10 mouse cellular contexts compared by ENCODE assay signal in the genomic region with DNA sequence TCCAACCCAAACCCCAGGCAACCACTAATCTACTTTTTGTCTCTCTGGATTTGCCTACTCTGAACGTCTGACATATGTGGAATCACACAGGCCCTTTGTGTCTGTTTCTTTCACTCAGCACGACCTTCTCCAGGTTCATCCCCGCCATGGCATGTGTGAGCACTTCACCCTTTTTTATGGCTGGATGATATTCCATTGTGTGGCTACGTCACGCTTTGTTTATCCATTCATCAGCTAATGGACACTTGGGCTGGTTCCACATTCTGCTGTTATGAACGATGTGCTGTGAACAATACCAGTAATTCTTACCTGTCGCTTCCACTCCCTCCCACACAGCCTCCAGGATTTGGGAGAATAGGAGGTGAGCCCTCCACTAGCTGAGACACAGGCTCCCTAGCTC. TPM values are rescaled to one million over a fixed set of nuclear protein-coding genes. Genes with fewer than 3 reads are reported as not detected.
DNase-seq lines count a peak whose midpoint lies in the region; ATAC-seq lines count a peak whose summit lies in the region.
"Had no signal": no experiment of that assay in that cellular context is flagged by ENCODE, and none has a peak within 500 bp of the region (broad histone marks: within the 10 kb centered on the region; RNA-seq: fewer than 3 reads in every experiment).

No protein-coding gene starts in this region.

- H3K4me2 ChIP-seq in heart, embryonic 12.5 days: peak overlapping the region; percentile 97
- H3K4me2 ChIP-seq in lung, embryonic 15.5 days: peak overlapping the region; percentile 94
- peak overlapping the region; percentile 92; the same call in 1 of the 2 replicates for H3K4me2 ChIP-seq in intestine, embryonic 15.5 days (replicated peaks)
- H3K4me2 ChIP-seq in neural tube, embryonic 14.5 days (ENCODE audit: low read depth, low read length): peak overlapping the region; percentile 90

- 39% methylated on average over 7 of the region's 7 CpGs for WGBS in heart, embryonic 12.5 days
- 54% methylated on average over 7 of the region's 7 CpGs for WGBS in lung, embryonic 15.5 days
- 51% methylated on average over 7 of the region's 7 CpGs for WGBS in intestine, embryonic 15.5 days
- WGBS in neural tube, embryonic 14.5 days: 29% methylated on average over 7 of the region's 7 CpGs

- ATAC-seq in heart, embryonic 12.5 days (ENCODE audit: insufficient number of reproducible peaks, low FRiP score): no peak
- ATAC-seq in lung, embryonic 15.5 days (ENCODE audit: borderline replicate concordance, extremely low read depth, low FRiP score, low TSS enrichment): no peak
- no peak for ATAC-seq in intestine, embryonic 15.5 days
- ATAC-seq in neural tube, embryonic 14.5 days (ENCODE audit: low read depth): no peak

- H3K4me3 ChIP-seq in heart, embryonic 12.5 days: peak overlapping the region; percentile 77
- H3K4me3 ChIP-seq in lung, embryonic 15.5 days: 0 out of 2 replicates have a peak overlapping the region, but pooled peaks have one; percentile 88
- H3K4me3 ChIP-seq in intestine, embryonic 15.5 days (replicated peaks): no peak overlapping the region
- no peak overlapping the region for H3K4me3 ChIP-seq in neural tube, embryonic 14.5 days (ENCODE audit: low read depth, low read length)

- DNase-seq in heart, adult 18-20 months: no peak
- no peak for DNase-seq in lung, postnatal 4 days
- no peak for DNase-seq in embryo, embryonic 10.5 days (ENCODE audit: low spot score)
- no peak for DNase-seq in spleen, postnatal 4 days (ENCODE audit: low spot score in 2 of 2)
- DNase-seq: cerebellum, postnatal 36 days; thymus, adult 18-20 months had no signal

- peak overlapping the region; percentile 100 for H3K9ac ChIP-seq in heart, embryonic 12.5 days
- H3K9ac ChIP-seq in lung, embryonic 15.5 days: no peak overlapping the region
- no peak overlapping the region for H3K9ac ChIP-seq in intestine, embryonic 15.5 days
- no peak overlapping the region for H3K9ac ChIP-seq in neural tube, embryonic 14.5 days (replicated peaks; ENCODE audit: low read depth, low read length)

- H3K27ac ChIP-seq in heart, embryonic 12.5 days (ENCODE audit: poor library complexity, severe bottlenecking): peak overlapping the region; percentile 99
- H3K27ac ChIP-seq in lung, embryonic 15.5 days: no peak overlapping the region
- no peak overlapping the region for H3K27ac ChIP-seq in intestine, embryonic 15.5 days
- H3K27ac ChIP-seq in neural tube, embryonic 14.5 days (ENCODE audit: low read depth, low read length): no peak overlapping the region

- peaks cover 38% of the 10 kb centered on the region for H3K4me1 ChIP-seq in heart, embryonic 12.5 days (replicated peaks)
- peaks cover 40% of the 10 kb centered on the region for H3K4me1 ChIP-seq in lung, embryonic 15.5 days
- H3K4me1 ChIP-seq in intestine, embryonic 15.5 days (replicated peaks): peaks cover 43% of the 10 kb centered on the region
- H3K4me1 ChIP-seq in neural tube, embryonic 14.5 days (ENCODE audit: control insufficient read depth, insufficient read depth, low read length): peaks cover 20% of the 10 kb centered on the region

- H3K27me3 ChIP-seq in heart, embryonic 12.5 days (replicated peaks): no peaks in the 10 kb centered on the region
- no peaks in the 10 kb centered on the region for H3K27me3 ChIP-seq in lung, embryonic 15.5 days
- H3K27me3 ChIP-seq in intestine, embryonic 15.5 days (replicated peaks): no peaks in the 10 kb centered on the region
- H3K27me3 ChIP-seq in neural tube, embryonic 14.5 days (ENCODE audit: control insufficient read depth, insufficient read depth, low read length): peaks cover 3% of the 10 kb centered on the region; the same call in 1 of the 2 replicates

- H3K36me3 ChIP-seq in heart, embryonic 12.5 days: peaks cover 72% of the 10 kb centered on the region
- peaks cover 35% of the 10 kb centered on the region for H3K36me3 ChIP-seq in lung, embryonic 15.5 days
- peaks cover 15% of the 10 kb centered on the region for H3K36me3 ChIP-seq in intestine, embryonic 15.5 days
- H3K36me3 ChIP-seq in neural tube, embryonic 14.5 days (ENCODE audit: control insufficient read depth, insufficient read depth, low read length): no peaks in the 10 kb centered on the region

- H3K9me3 ChIP-seq in heart, embryonic 12.5 days (replicated peaks): peaks cover 9% of the 10 kb centered on the region
- peaks cover 6% of the 10 kb centered on the region; the same call in 1 of the 2 replicates for H3K9me3 ChIP-seq in lung, embryonic 15.5 days
- no peaks in the 10 kb centered on the region for H3K9me3 ChIP-seq in intestine, embryonic 15.5 days
- H3K9me3 ChIP-seq in neural tube, embryonic 14.5 days (ENCODE audit: control insufficient read depth, low read length): no peaks in the 10 kb centered on the region

RNA-seq across cellular contexts. Expression of a gene that starts 5.8 kb away (rescaled TPM):
- 56.2 and 62.8 TPM in 2 replicates for polyA plus RNA-seq in heart, embryonic 12.5 days (2016; fragmentation: Nextera tagmentation; extraction: Ambion mirVana)
- total RNA-seq in heart, adult 18-20 months (2021): 10 to 100 TPM in 1 of 2 experiments, 1 to 10 TPM in 1; 9.0 to 11.3 TPM
- 13.2 and 14.1 TPM in 2 replicates for polyA plus RNA-seq in lung, embryonic 15.5 days (2015; fragmentation: Nextera tagmentation; extraction: Ambion mirVana)
- 11.9 and 13.0 TPM in 2 replicates for polyA plus RNA-seq in intestine, embryonic 15.5 days (2015; fragmentation: Nextera tagmentation; extraction: Ambion mirVana)
- 1.0 and 2.2 TPM in 2 replicates for polyA plus RNA-seq in neural tube, embryonic 14.5 days (2014; fragmentation: Nextera tagmentation; extraction: Ambion mirVana)

Comparison
In these comparisons a context has a peak if more than half of its experiments do, and no peak if none do; other contexts are left out.
1. H3K4me3 ChIP-seq: peak in heart, embryonic 12.5 days (single experiment) and lung, embryonic 15.5 days (single experiment); none in intestine, embryonic 15.5 days (single experiment) and neural tube, embryonic 14.5 days (single experiment).
2. Peak in every context shown above with its lines, with median percentiles within 50 percentile points of each other: H3K4me2 ChIP-seq.